Mouse (Mus musculus) liver, embryonic 18 days (tissue): ENCODE data around the gene Gm5938. TPM values are rescaled to one million over a fixed set of nuclear protein-coding genes. Genes with fewer than 3 reads are reported as not detected.

Experiments
- polyA plus RNA-seq: library from polyadenylated mRNA; depleted of rRNA; stranded (reverse); fragments of >200 nt; gene quantifications from 2 replicates; pipeline ENCODE4 v1.2.3, GENCODE M21; 2012; rRNA removed

Gm5938 gene
- not detected in 2 replicates for polyA plus RNA-seq

DNA sequence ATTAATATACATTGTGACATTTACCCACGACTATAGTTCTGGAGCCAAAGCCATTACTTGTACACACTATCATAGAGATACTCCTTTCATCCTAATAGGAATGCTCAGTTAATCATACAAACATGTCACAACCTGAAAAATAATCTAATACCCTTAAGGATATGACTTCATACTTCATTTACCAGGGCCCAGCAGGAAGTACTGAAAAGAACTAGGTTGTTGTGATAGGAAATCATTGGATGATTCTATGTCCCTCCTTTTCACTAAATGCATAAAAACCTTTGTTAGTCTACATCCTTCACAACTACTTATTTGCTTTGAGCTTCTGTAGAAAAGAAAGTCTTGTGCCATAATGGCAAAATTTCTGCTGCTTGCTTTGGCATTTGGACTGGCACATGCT lies at the start of gene Gm5938:
TSS of gene Gm5938 (plus strand) at position 301 of the 400 bp plus-strand sequence.

DNA sequence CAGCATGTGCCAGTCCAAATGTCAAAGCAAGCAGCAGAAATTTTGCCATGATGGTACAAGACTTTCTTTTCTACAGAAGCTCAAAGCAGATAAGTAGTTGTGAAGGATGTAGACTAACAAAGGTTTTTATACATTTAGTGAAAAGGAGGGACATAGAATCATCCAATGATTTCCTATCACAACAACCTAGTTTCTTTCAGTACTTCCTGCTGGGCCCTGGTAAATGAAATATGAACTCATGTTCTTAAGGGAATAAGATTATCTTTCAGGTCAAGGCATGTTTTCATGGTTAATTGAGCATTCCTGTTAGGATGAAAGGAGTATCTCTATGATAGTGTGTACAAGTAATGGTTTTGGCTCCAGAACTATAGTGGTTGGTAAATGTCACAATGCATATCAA lies 34.0 kb upstream of the Gm5938 start, which contains the start of gene Obp1a:
TSS of gene Obp1a (minus strand) at position 101 of the 400 bp plus-strand sequence.

Other genes with a start within 250 kb of the Gm5938 start
- gene 5430402E10Rik, start 200.4 kb upstream of the Gm5938 start, polyA plus RNA-seq = not detected in 2 replicates
- gene Obp1a, start 34.1 kb upstream of the Gm5938 start, polyA plus RNA-seq = not detected in 2 replicates
- gene Obp1b, start 61.3 kb downstream of the Gm5938 start, polyA plus RNA-seq = not detected in 2 replicates
- not detected in 2 replicates for gene Gm14743, start 120.5 kb downstream of the Gm5938 start, polyA plus RNA-seq
- not detected in 2 replicates for gene 4930480E11Rik, start 244.2 kb downstream of the Gm5938 start, polyA plus RNA-seq